Comparison of ENCODE assay signal across 27 mouse cellular contexts in the genomic region with DNA sequence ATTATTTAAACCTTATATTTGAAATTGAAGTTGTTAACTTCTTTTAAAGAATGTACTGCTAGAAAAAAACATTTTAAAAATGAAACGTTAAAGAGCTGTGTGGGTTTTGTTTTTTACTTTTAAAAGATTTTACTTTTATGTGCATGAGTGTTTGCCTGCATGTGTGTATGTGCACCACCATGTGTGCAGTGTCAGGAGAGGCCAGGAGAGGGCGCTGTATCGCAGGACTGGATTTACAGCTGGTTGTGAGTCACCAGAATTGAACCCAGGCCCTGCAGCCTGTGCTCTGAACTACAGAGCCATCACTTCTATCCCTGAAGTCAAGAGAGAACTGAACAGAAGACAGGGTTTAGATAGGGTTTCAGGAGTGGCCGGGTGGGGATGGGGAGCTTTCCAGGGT. TPM values are rescaled to one million over a fixed set of nuclear protein-coding genes. Genes with fewer than 3 reads are reported as not detected.
DNase-seq lines count a peak whose midpoint lies in the region; ATAC-seq and TF ChIP-seq lines count a peak whose summit lies in the region.
"Had no signal": no experiment of that assay in that cellular context is flagged by ENCODE, and none has a peak within 500 bp of the region (broad histone marks: within the 10 kb centered on the region; RNA-seq: fewer than 3 reads in every experiment).

No protein-coding gene starts in this region.

- ATAC-seq in liver, embryonic 14.5 days (ENCODE audit: insufficient read depth) = no peak
- ATAC-seq in inflammation-experienced regulatory T-cells, adult 6 months = no peak
- ATAC-seq: hindbrain, postnatal 0 days; midbrain, embryonic 13.5 days had no signal

- no peak overlapping the region for H3K4me2 ChIP-seq in liver, embryonic 14.5 days (ENCODE audit: low read depth)
- H3K4me2 ChIP-seq: embryonic facial prominence, embryonic 13.5 days; heart, embryonic 15.5 days; limb, embryonic 13.5 days; midbrain, embryonic 13.5 days; neural tube, embryonic 15.5 days had no signal

- H3K9ac ChIP-seq in heart, adult 2 months (ENCODE audit: low read depth, low read length) = no peak overlapping the region
- no peak overlapping the region for H3K9ac ChIP-seq in liver, embryonic 14.5 days (replicated peaks)
- H3K9ac ChIP-seq: embryonic facial prominence, embryonic 13.5 days; heart, embryonic 15.5 days; limb, embryonic 13.5 days; midbrain, embryonic 13.5 days; neural tube, embryonic 15.5 days had no signal

- no peak overlapping the region for H3K27ac ChIP-seq in heart, adult 2 months
- no peak overlapping the region for H3K27ac ChIP-seq in liver, embryonic 14.5 days
- H3K27ac ChIP-seq: embryonic facial prominence, embryonic 13.5 days; heart, embryonic 15.5 days; hindbrain, embryonic 10.5 days; hindbrain, postnatal 0 days; limb, embryonic 13.5 days; midbrain, embryonic 13.5 days; neural tube, embryonic 15.5 days had no signal

- TF ChIP-seq EP300 in heart, adult 2 months (IDR thresholded peaks at IDR 0.05; ENCODE audit: insufficient read depth, low read depth, low read length) = no peak
- no peak for TF ChIP-seq EP300 in liver, embryonic 14.5 days (IDR thresholded peaks at IDR 0.05; ENCODE audit: low read depth)

- no peaks in the 10 kb centered on the region for H3K79me2 ChIP-seq in heart, adult 2 months (replicated peaks; ENCODE audit: control insufficient read depth, insufficient read depth, low read length)

- H3K9me3 ChIP-seq in liver, embryonic 14.5 days (ENCODE audit: control insufficient read depth, low read length) = no peaks in the 10 kb centered on the region
- no peaks in the 10 kb centered on the region for H3K9me3 ChIP-seq in E14TG2a.4 (ENCODE audit: low read length)
- H3K9me3 ChIP-seq: embryonic facial prominence, embryonic 13.5 days; heart, embryonic 15.5 days; limb, embryonic 13.5 days; neural tube, embryonic 15.5 days had no signal

- no peak for DNase-seq in heart, adult 2 months
- no peak for DNase-seq in heart, postnatal 4 days
- DNase-seq in liver, embryonic 14.5 days (ENCODE audit: low read depth in 3 of 3, low spot score in 3 of 3) = no peak
- DNase-seq in liver (no peak), ZHBTc4 (ENCODE audit: low read depth, low spot score) (peak; percentile 40)
- DNase-seq in ovary, postnatal 10 days (ENCODE audit: low spot score) = no peak
- DNase-seq: adrenal gland, adult 8-10 months; cerebellum, postnatal 10 days; gastrocnemius, postnatal 10 days; kidney, adult 9 months; kidney, postnatal 4 days; right cerebral cortex, postnatal 25 days; thymus, postnatal 14 days had no signal

- H3K27me3 ChIP-seq in heart, adult 2 months (ENCODE audit: control insufficient read depth, insufficient read depth, low read length) = no peaks in the 10 kb centered on the region
- no peaks in the 10 kb centered on the region for H3K27me3 ChIP-seq in liver, embryonic 14.5 days (ENCODE audit: control insufficient read depth, insufficient read depth, low read length)
- no peaks in the 10 kb centered on the region for H3K27me3 ChIP-seq in E14TG2a.4 (ENCODE audit: insufficient read depth, low read length)
- H3K27me3 ChIP-seq: CH12.LX; embryonic facial prominence, embryonic 13.5 days; heart, embryonic 15.5 days; limb, embryonic 13.5 days; midbrain, embryonic 13.5 days; neural tube, embryonic 15.5 days had no signal

- peak; percentile 43 for TF ChIP-seq CTCF in heart, adult 2 months (IDR thresholded peaks at IDR 0.05)
- peak; percentile 40; the same call in 1 of the 2 replicates for TF ChIP-seq CTCF in liver, embryonic 14.5 days (IDR thresholded peaks at IDR 0.05; ENCODE audit: low read depth)
- TF ChIP-seq CTCF in E14TG2a.4 (conservative IDR thresholded peaks at IDR 0.05; ENCODE audit: low read length) = peak; percentile 72

- no peak overlapping the region for H3K4me3 ChIP-seq in heart, adult 2 months
- H3K4me3 ChIP-seq in liver, embryonic 14.5 days (ENCODE audit: insufficient read depth in 1 of 2, low read depth in 2 of 2, low read length in 2 of 2) = no peak overlapping the region
- H3K4me3 ChIP-seq in E14TG2a.4 (replicated peaks; ENCODE audit: low read length) = no peak overlapping the region
- H3K4me3 ChIP-seq: embryonic facial prominence, embryonic 13.5 days; heart, embryonic 15.5 days; hindbrain, embryonic 10.5 days; limb, embryonic 13.5 days; midbrain, embryonic 13.5 days; myocyte; neural tube, embryonic 15.5 days had no signal

- H3K4me1 ChIP-seq in heart, adult 2 months (ENCODE audit: control insufficient read depth, insufficient read depth, low read length) = no peaks in the 10 kb centered on the region
- no peaks in the 10 kb centered on the region for H3K4me1 ChIP-seq in liver, embryonic 14.5 days (replicated peaks; ENCODE audit: control insufficient read depth in 2 of 2, insufficient read depth in 2 of 2, low read length in 1 of 2)
- H3K4me1 ChIP-seq in E14TG2a.4 (replicated peaks; ENCODE audit: low read depth, low read length) = no peaks in the 10 kb centered on the region
- H3K4me1 ChIP-seq: embryonic facial prominence, embryonic 13.5 days; heart, embryonic 15.5 days; hindbrain, embryonic 10.5 days; limb, embryonic 13.5 days; midbrain, embryonic 13.5 days; neural tube, embryonic 15.5 days had no signal

- intact Hi-C loops in heart, adult 2 months (cut with DNase I) = no loop called here

- no peak for TF ChIP-seq POLR2A in heart, adult 2 months (IDR thresholded peaks at IDR 0.05; ENCODE audit: insufficient read depth, low read depth, low read length)

- H3K36me3 ChIP-seq in heart, adult 2 months (ENCODE audit: control insufficient read depth, insufficient read depth, low read length) = no peaks in the 10 kb centered on the region
- no peaks in the 10 kb centered on the region for H3K36me3 ChIP-seq in liver, embryonic 14.5 days (replicated peaks; ENCODE audit: control insufficient read depth, insufficient read depth, low read depth)
- no peaks in the 10 kb centered on the region for H3K36me3 ChIP-seq in E14TG2a.4 (ENCODE audit: insufficient read depth, low read length)

- WGBS in heart, adult 2 months = 92% methylated on average over 4 of the region's 4 CpGs
- 71% methylated on average over 4 of the region's 4 CpGs for WGBS in liver, embryonic 14.5 days (ENCODE audit: insufficient replicate concordance)

RNA-seq across cellular contexts. Expression of gene Rbm44, which starts 16.0 kb away (rescaled TPM):
- total RNA-seq in heart, adult 2 months (2021) = not detected
- polyA plus RNA-seq in heart, adult 2 months (2012; rRNA removed) = not detected in 2 replicates
- total RNA-seq in heart, postnatal 4 days (2021) = 1 to 10 TPM in 1 of 2 experiments, under 1 TPM in 1; 0.88 to 1.1 TPM
- 0.31 and 0.95 TPM in 2 replicates for polyA plus RNA-seq in liver, embryonic 14.5 days (2012; rRNA removed)
- polyA plus RNA-seq in liver, embryonic 14.5 days (2014; fragmentation: Nextera tagmentation; extraction: Ambion mirVana) = 0.94 and 1.4 TPM in 2 replicates
- 1 to 10 TPM in 2 of 3 experiments, not detected in 1; 1.3 to 8.0 TPM for polyA plus RNA-seq in inflammation-experienced regulatory T-cells, adult 6 months (2017; shearing (Covaris generic))
- total RNA-seq: adrenal gland, adult 8-10 months; heart, adult 8-10 months; hindbrain, postnatal 0 days; layer of hippocampus, postnatal 14 days; left cerebral cortex, postnatal 14 days had no signal
- polyA plus RNA-seq: myocyte had no signal

RNA-seq across cellular contexts. Expression of gene Ramp1, which starts 50.8 kb away (rescaled TPM):
- 1 to 10 TPM; 4.5 to 5.8 TPM for total RNA-seq in heart, adult 2 months (2021)
- polyA plus RNA-seq in heart, adult 2 months (2012; rRNA removed) = 9.2 and 20.2 TPM in 2 replicates
- total RNA-seq in heart, postnatal 4 days (2021) = 10 to 100 TPM; 24.3 to 26.8 TPM
- polyA plus RNA-seq in liver, embryonic 14.5 days (2012; rRNA removed) = 2.4 and 2.5 TPM in 2 replicates
- polyA plus RNA-seq in liver, embryonic 14.5 days (2014; fragmentation: Nextera tagmentation; extraction: Ambion mirVana) = 4.9 and 5.2 TPM in 2 replicates
- polyA plus RNA-seq in inflammation-experienced regulatory T-cells, adult 6 months (2017; shearing (Covaris generic)) = 10 to 100 TPM; 10.3 to 37.8 (median 35.7) TPM
- total RNA-seq: CH12.LX had no signal
